Mouse (Mus musculus) lung, postnatal 14 days (tissue): ENCODE data around the gene Nfix.
A peak's percentile ranks its signal among the peaks of the same experiment; 100 is the strongest.

ENCODE experiments used
- DNase-seq: peaks from one replicate; pipeline ENCODE4 v3.0.0; 2021

Nfix gene

GRCm38 (mm10) chr8:84793791-84794485 lies 6.2 kb downstream of the Nfix start:
- DNase-seq: no peak

- DNase-seq: no peak
Measured at GRCm38 (mm10) chr8:84793134-84793533, 7.0 kb downstream of the Nfix start.

GRCm38 (mm10) chr8:84792429-84792947 lies 7.7 kb downstream of the Nfix start:
- DNase-seq: no peak

- DNase-seq: no peak
Measured at GRCm38 (mm10) chr8:84790537-84790936, 9.6 kb downstream of the Nfix start.

- no peak for DNase-seq
Measured at GRCm38 (mm10) chr8:84789855-84790486, 10.2 kb downstream of the Nfix start.

- DNase-seq: no peak
Measured at GRCm38 (mm10) chr8:84789345-84789744, 10.8 kb downstream of the Nfix start.

- peak; percentile 86 for DNase-seq
Measured at GRCm38 (mm10) chr8:84788896-84789295, 11.2 kb downstream of the Nfix start.

- DNase-seq: no peak
Measured at GRCm38 (mm10) chr8:84787523-84788302, 12.4 kb downstream of the Nfix start.

GRCm38 (mm10) chr8:84786801-84787467 lies 13.2 kb downstream of the Nfix start:
- DNase-seq: no peak

GRCm38 (mm10) chr8:84785756-84786677 lies 14.1 kb downstream of the Nfix start:
- DNase-seq: peak; percentile 74

- DNase-seq: no peak
Measured at GRCm38 (mm10) chr8:84785506-84785755, 14.7 kb downstream of the Nfix start.

GRCm38 (mm10) chr8:84784681-84785505 lies 15.3 kb downstream of the Nfix start:
- DNase-seq: no peak

- no peak for DNase-seq
Measured at GRCm38 (mm10) chr8:84783919-84784581, 16.1 kb downstream of the Nfix start.

GRCm38 (mm10) chr8:84783198-84783918 lies 16.8 kb downstream of the Nfix start:
- no peak for DNase-seq

GRCm38 (mm10) chr8:84782680-84783079 lies 17.5 kb downstream of the Nfix start:
- no peak for DNase-seq

- no peak for DNase-seq
Measured at GRCm38 (mm10) chr8:84781686-84782505, 18.2 kb downstream of the Nfix start.

- no peak for DNase-seq
Measured at GRCm38 (mm10) chr8:84780949-84781680, 19.0 kb downstream of the Nfix start.

- no peak for DNase-seq
Measured at GRCm38 (mm10) chr8:84780225-84780555, 20.0 kb downstream of the Nfix start.
